Mouse (Mus musculus) liver (tissue): Measurements from ENCODE around the gene Olfr913.

Source experiments
- DNase-seq: peaks from one replicate; pipeline ENCODE4 v3.0.0-alpha.2; 2020; ENCODE audit warnings: mixed read lengths

The Olfr913 gene

DNA sequence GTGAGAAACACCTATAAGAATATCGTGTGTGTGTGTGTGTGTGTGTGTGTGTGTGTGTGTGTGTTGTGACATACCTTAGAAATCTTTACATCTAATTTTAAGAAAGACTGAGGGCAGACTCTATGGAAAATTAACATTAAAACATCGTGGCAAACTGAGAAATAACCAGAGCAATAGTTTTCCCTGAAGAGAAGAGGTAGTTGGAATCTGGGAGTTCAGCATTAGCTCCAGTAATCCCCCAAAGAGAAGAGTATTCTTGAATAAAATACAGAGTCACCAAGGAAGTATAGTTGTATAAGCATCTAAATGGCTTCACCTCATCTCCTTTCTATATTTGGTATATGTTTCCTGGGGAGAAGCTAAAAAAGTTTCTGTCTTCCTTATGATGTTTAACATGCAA lies at the start of gene Olfr913:
Olfr913 (plus strand) TSS at position 301 of the 400 bp plus-strand sequence.
- no peak for DNase-seq

DNA sequence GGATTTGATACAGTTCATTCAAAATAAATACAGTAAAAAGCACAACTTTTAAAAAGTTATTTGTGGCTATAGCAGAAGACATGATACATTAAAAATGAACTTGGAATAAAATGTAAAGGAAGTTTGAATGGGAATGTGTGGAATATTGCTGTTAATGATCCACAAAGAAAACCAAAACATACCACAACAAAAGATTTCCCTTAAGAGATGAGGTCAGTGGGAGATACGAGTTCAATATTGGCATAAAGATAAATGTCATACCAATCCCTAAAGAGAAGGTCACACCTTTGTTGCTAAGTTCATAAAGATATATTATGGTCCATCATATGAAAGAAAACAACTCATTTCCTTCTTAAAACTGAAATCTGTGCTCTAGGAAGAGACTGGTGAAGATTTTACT lies 12.7 kb upstream of the Olfr913 start, which contains the start of gene Olfr912:
Olfr912 (plus strand) TSS at position 301 of the 400 bp plus-strand sequence.
- no peak for DNase-seq

DNA sequence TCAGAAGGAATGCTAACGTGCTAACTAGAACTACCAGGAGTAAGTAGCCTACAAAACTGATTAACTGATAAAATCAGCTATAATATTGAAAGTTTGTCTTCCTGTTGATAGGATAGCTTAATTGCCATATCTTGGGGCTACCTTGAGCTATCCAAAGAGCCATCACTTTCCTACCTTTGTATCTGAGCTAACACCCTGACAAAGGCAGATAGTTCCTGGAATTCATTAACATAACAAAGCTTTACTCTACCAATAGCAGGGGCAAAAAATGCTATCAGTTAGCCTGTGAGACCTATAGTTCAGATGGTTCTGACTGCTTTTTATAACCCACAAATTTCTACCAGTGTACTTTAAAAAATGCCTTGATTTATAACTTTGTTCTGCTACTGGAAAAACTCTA lies 1.5 kb upstream of the Olfr913 start:
- DNase-seq = no peak

DNA sequence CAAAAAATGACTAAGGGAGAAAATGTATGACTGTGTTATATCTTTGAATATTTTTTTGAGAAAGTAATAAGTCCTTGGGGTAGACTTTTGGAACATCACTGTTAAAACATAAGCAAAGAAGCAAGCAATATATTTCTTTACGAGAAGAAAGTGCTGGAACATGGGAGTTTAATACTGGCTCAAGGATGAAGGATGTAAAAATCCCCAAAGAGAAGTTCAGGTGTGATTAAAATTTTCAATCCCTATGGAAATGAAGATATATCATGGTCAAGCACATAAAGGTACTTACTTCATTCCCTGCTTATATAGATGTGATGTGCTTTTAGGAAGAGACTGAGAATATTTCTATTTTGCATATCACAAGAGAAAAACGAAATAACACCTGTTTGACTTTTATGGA lies 12.2 kb downstream of the Olfr913 start, which contains the start of gene Olfr914:
Olfr914 (plus strand) TSS at position 301 of the 400 bp plus-strand sequence.
- no peak for DNase-seq

DNA sequence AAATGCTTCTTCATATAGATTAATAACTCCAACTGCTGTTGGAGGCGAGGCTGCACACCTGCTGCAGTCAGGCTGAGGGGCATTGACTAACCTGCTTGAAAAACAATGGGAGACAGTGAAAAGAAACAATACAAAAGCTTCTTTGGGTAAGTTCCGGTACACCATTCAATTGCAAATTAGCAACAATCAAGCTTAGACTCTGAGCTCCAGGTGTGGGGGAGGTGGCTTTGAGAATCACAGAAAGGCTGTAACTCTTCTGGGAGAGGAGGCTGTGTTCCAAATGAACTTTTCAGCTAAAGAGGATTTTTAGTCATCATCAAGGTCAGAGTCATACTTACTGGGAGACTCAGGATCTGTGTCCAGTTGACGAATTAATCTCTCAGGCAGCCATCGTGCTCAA lies 39.8 kb downstream of the Olfr913 start:
- DNase-seq = no peak
